Mouse (Mus musculus): ENCODE data around the gene Irx6.

Irx6 gene

DNA sequence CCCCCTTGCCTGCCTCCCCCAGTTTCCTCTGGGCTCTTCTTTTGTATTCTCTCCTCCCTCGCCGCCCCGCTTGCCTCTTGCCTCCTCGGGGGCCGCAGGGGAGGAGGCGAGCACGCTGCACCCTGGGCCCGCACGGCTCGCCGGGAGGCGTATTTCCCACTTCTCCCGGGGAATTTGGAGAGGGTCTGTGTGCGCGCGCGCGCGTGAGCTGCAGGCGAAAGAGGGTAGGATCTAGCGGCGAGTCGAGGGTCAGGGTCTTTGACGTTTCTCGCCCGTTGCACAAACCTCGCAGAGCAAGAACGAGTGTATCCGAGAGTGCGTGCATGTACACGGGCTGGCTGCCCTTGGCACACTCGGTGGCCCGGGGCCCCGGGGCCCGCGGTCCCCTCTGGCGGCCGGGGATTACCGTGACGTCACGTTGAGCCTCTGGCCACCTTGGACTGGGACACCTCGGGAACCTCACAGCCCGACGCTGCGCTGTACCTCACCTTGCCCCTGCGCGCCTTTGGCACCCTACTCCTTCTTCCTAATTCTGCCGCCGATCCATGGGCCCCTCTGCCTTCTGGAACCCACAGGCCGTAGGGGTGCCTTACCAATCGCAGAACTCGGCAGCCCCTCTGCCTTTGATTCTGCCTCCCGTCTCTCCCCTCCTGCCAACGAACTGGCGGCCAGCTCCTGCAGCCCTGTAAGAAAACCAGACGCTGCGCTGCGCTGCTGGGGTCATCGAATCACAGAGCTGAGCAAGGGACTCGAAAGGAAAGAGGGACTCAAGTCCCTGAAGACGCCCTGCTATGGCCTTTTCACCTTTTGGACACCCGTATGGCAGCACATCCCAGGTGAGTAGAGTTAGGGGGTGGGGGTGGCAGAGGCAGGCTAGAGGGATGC, at the start of gene Irx6:
Gene Irx6 (plus strand): TSS at position 45 of the 885 bp plus-strand sequence.
- DNase-seq, result no peak

GRCm38 (mm10) chr8:92628711-92629650, 45.1 kb upstream of the Irx6 start:
- DNase-seq, result no peak

DNA sequence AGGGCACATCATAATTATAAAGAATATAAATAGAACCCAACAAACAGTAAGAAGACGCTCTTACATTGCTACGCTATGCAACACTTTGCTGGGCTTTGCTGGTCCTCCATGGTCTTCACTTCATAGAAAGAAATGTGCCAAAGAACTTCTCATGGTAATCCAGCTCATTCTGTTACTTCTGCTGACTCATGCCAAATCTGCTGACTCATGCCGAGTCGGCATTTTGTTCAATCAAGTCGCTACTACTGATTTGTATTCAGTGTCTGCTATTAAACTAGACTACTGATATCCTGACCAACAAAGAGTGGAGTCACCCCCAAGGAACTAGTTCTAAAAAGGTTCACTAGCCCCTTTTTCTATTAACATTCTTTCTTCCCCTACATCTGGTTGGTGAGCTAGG, 40.9 kb upstream of the Irx6 start:
- no peak for DNase-seq

- DNase-seq, result no peak
Measured at GRCm38 (mm10) chr8:92640820-92641219, 33.3 kb upstream of the Irx6 start.

DNA sequence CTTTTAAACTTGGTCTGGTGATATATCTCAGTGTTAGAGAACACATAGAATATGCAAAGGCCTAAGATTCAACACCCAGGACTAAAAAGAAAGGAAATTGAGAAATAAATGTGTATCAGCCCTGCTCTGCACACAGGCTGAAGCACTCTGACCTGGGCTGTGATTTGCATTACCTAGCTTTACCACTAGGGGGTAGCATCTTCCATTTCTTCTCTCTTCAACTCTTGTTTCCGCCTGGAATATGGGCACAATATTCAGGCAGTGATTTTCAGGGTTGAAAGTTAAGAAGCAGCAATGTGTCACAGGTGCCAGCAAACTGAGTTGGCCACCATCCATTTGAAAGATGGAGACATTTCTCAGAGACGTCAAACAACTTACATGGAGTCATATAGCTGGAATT, 27.5 kb upstream of the Irx6 start:
- peak; percentile 36 for DNase-seq

DNA sequence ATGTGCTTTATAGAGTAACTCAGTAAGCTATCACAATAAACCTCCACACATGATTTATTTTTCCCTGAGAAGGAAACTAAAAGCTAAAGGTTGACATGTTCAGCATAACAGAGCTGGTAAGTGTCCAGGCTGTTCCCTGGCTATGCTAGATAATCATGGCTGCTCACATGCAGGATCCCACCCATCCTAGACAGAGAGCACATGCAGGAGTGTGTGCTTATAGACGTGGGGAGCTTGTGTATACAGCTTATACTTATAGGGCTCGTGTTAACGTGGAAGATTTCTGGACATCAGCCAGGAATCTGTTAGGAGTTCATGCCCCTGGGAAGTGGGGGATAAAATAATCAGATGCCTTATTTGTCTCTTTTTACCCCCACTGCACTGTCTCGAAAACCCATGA, 9.9 kb upstream of the Irx6 start:
- no peak for DNase-seq

- no peak for DNase-seq
Measured at GRCm38 (mm10) chr8:92670236-92670635, 3.9 kb upstream of the Irx6 start.

DNA sequence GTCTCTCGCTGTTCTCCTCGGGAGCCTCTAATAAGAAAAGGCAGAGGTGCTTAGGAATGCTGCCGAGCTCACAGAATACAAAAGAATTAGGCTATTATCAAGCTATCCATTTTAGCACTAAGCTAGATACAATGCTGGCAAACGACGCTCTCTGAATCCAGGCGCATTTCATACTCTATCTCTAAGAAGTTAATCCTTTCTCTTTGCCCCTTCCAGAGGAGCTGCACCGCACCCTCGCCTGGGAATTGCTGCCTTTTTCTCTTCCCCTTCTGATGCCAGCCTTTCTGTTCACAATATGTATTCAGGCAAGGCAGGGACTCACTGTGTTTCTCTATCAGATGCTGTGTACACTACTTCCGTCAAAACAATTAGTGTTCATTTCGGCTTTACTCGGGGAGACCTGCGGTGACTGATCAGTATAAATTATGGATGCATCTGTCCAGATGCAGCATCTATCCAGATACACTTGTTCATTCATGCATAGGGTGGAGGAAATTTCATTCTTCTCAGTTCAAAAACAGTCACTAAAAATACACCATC, 3.4 kb upstream of the Irx6 start:
- DNase-seq, result no peak

GRCm38 (mm10) chr8:92671892-92672291, 2.2 kb upstream of the Irx6 start:
- no peak for DNase-seq

DNA sequence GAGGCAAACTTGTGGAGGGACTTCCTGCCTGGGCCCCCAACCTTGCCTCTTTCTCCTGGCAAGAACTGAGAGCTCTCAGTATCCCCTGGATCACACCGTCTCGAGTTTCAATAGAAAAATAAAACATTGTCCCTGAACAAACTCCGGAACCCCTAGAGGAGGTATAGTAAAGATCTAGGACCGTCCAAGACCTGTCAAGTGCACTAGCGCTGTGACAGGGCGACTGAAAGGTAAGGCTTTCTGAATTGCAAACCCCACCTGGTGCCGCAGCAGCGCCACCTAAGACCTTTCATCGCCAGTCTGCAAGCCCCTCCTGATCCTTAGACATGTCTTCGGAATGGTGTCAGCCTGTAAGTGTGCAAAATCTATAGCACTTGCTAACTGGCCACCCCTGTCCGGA, 987 bp upstream of the Irx6 start:
- DNase-seq, result no peak

DNA sequence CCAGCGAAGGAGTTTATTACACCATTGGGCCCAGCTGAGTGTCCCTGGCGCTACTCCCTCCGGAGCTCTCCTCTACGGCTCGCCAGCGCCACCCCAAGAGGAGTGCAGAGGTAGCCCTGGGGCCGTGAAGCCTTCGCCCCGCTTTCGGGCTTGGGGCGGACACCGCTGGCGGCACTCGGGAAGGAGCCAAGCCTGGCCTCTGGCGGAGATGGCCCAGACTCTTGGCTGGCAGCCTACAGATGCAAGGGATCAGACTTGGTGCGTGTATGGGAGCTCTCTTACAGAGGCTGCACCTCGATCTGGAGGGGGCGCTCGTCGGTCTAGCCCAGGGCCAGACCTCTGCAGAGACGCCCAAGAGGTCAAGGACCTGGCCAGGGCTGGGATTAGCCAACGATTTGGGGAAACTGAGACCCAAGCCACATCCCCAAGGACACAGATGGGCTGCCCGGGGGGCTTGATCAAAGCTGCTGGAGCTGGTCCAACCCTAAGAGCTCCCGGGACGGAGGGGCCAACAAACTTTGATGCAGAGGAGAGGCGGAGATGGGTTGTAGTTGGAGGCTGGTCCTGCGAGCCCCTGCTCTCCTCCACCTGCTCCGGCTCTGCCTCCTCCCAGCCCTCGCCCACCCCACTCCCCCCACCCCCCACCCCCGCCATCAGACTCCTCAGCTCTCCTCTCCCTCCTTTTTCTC, 389 bp upstream of the Irx6 start:
- peak; percentile 14 for DNase-seq

- DNase-seq, result peak; percentile 48
Measured at GRCm38 (mm10) chr8:92678407-92678806, 4.3 kb downstream of the Irx6 start.

GRCm38 (mm10) chr8:92697361-92697760, 23.3 kb downstream of the Irx6 start:
- no peak for DNase-seq

DNA sequence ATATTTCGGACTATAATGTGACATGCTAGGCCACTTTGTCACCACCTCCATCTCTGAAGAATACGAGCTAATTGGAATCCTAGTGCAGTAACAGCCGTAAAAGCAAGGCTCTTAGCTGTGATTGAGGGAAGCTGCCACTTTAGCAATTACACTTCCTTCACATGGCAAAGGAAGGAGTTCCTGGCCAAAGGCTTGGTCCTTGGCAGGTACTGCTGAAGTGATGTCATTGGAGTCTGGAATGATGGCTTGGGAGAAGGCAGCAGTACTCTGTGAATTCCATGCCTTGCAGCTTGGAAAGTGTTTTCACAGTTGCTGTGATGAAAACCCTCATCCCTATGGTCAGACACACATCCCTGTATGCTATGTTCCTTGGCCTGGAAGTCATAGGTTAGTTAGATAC, 24.3 kb downstream of the Irx6 start:
- DNase-seq, result no peak

DNA sequence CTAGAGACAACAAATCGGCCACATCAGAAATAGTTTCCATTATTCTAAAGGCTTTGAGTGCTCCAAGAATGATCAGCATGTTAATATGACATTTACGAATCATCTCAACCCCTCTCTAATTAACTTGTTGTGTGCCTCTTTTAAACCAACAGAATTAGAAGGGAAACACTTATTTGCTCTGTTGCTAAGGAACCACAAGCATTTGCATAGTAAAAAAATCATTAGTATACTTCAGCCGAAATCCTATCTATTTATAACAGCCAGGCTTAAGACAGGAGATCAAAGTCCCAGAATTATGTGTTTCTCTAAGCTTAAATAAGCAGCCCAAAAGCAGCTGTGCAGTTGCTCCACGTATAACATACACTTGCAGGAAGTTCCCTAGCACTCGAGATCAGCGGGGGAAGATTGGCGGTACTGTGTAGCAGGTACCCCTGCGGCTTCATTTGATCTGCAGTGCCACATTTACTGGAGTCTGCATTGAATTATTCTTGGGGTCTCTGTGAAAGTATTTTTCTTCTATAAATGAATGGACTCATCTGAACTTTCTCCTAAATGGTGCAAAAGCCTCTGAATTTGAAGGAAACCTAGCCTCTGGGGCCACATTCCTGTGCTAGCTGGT, 25.9 kb downstream of the Irx6 start:
- no peak for DNase-seq

GRCm38 (mm10) chr8:92703375-92703774, 29.3 kb downstream of the Irx6 start:
- no peak for DNase-seq

DNA sequence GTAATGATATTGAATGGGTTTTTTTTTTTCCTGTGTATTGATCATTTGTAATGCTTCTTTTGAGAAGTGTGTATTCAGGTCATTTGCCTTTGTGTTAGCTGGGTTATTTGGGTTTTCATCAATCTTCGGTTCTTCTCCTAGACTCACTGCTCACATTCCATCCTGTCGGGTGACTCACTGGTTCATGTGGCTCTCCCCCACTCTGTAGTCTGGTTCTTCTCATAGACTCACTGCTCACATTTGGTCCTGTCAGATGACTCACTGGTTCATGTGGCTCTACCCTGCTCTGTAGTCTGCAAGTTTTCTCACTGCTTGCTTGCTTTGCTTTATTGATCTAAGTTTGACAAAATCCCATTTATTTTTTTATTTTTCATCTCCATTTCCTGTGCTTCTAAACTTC, 32.2 kb downstream of the Irx6 start:
- no peak for DNase-seq

DNA sequence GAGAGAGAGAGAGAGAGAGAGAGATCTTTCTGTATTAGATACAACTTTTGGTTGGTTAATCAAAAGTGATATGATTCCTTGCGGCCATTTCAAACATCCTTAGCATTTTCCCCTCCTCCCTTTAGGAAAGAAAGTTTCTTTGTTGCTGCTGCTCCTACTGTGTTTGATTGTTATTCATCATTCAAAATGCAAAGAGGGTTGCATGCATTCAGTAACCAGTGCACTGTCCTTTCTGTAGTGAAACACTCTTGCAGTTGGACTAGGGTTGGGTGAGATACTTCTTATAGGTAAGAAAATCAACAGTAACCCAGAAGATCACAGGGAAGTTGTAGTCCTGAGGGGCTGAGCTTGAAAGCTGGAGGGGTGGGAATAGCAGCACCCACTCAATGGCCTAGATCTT, 39.2 kb downstream of the Irx6 start:
- DNase-seq, result no peak

DNA sequence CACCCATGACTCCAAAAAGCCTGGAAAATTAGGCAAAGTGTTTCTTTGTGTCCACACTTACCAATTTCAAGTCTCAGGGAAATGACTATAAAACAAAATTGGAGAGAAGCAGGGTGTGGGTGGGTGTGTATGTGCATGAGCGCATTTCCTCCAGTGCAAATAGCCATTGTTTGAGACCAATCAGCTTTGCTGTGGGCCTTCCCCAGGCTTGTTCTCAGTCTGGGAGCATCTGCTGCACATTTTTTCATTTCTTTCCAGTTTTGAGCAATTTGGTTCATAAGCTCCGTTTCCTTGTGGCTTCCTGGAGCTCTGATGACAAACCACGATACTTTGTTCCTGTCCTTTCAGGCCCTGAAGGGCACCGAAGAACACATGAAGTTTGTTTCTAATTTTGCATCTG, 43.3 kb downstream of the Irx6 start:
- DNase-seq, result no peak

GRCm38 (mm10) chr8:92718057-92718456, 44.0 kb downstream of the Irx6 start:
- no peak for DNase-seq

DNA sequence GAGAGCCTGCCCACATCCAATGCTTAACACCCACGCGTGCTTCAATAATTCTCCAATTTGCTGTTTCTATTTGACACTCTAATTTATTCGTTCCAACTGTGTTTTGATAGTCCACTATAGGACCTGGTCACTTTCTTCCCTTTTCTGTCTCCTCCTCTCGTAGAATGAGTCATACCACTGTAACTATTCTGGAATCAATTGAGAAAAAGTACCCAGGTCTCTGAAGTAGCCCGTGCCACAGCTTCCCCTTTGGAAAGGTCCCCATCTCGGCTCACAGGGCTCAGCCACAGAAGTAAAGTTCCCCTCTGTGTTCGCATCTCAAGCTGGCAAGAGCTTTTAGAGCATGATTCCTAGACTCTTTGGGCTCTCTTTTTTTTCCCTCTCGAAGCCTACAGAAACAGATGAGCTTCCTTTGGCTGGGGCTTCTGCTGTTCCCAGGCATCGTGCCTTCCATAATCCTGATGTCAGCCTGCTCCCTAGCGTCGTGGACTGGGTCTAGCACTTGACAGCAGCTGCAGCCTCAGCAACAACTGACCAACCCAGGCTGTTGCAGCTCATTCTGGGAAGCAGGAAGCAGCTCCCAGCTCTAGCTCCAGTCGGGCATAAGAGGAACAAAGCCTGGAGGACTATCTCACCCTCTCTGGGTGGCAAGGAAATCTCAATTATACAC, 47.3 kb downstream of the Irx6 start:
- peak; percentile 21 for DNase-seq

GRCm38 (mm10) chr8:92721936-92722321, 47.8 kb downstream of the Irx6 start:
- DNase-seq, result no peak
